Mouse (Mus musculus) lung, postnatal 4 days (tissue): Measurements from ENCODE around the gene Olfr365.

Experiments used
- DNase-seq, 2 experiments: peaks; one replicate each; pipeline ENCODE4 v3.0.0; 2021

Olfr365 gene

DNA sequence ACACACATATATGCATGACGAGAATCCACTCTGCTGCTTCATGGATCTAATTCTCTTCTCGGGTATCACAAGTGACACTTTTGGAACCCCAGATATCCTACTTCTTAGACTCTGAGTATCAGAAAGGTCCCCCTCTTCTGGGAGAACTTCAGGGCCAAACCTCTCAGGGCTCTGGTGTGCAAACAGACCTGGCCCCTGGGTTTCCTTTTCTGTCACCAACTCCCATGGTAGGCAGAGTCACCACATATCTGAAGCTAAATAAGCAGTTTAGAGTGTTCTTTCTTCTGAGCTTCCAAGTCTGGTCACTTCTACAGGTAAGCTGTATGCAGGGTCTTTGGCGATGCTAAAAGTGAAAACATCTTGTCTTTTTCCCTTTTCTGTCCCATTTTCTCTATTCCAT lies at the start of gene Olfr365:
Gene Olfr365, plus strand, starts transcription at position 301 of the 400 bp plus-strand sequence.
- no peak for DNase-seq

DNA sequence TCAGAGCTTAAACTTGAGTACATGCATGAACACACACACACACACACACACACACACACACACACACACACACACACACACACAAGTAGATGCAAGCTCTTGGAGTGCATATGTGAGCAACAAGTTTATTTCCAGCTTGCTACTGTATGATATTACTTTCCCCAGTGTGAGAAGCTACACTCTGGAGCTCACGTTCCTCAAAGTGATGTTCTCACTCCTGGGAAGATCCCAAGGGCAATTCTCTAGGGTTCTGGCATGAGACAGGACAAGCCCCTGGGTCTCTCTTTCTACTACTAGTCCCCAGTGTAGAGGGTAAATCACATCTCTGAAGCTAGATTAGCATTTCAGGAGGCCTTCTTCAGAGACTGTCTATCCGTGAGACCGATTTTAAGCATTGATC lies 49.0 kb upstream of the Olfr365 start, which contains the start of gene Olfr364-ps1:
Gene Olfr364-ps1, plus strand, starts transcription at position 301 of the 400 bp plus-strand sequence.
- DNase-seq: no peak

DNA sequence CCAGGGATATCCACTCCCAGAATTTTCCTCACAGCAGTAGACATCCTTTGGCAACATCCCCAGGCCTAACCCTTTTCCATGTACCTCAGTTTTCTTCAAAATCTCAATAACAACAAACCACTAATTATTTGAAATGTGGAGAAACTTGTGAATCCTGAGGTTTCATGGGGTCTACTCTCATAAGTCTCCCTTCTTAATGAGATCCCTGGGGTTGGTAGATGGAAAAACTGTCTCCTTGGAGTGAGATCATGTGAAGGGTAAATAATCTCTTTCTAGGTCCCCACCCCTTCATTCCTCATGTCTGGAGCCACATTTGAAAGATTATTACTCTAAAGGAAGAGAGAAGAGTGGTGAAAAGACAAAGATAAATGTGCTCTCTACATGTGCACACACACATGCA lies 23.3 kb downstream of the Olfr365 start, which contains the start of gene Olfr366:
Gene Olfr366, plus strand, starts transcription at position 301 of the 400 bp plus-strand sequence.
- DNase-seq: no peak
